ENCODE assay signal across 25 mouse cellular contexts in genomic region chr5:139072866-139073265, GRCm38 (mm10).
DNase-seq lines count a peak whose midpoint lies in the region; TF ChIP-seq lines count a peak whose summit lies in the region.
"Had no signal": no experiment of that assay in that cellular context is flagged by ENCODE, and none has a peak within 500 bp of the region (broad histone marks: within the 10 kb centered on the region; RNA-seq: fewer than 3 reads in every experiment).

No protein-coding gene starts in this region.

- DNase-seq in cerebellum, adult 11 months: peak; percentile 57
- DNase-seq in cerebellum, postnatal 4 days (ENCODE audit: low spot score in 2 of 2): no peak
- DNase-seq in cerebellum, adult 2 months: peak; percentile 72 to 81
- peak; percentile 82 for DNase-seq in cerebellum, adult 9-11 months
- DNase-seq in embryo, embryonic 10 days (ENCODE audit: low spot score): no peak
- DNase-seq in urinary bladder, postnatal 10 days (ENCODE audit: low spot score): no peak
- DNase-seq in thymus, adult 2 months: no peak
- DNase-seq: adrenal gland, postnatal 25 days; B cell, adult 2 months; gastrocnemius, postnatal 10 days; gastrocnemius, postnatal 36 days; heart, adult 2 months; heart, postnatal 14 days; heart, postnatal 4 days; kidney, adult 2 months had no signal

- H3K27ac ChIP-seq in cerebellum, adult 2 months (ENCODE audit: insufficient read depth, low read length): 0 out of 2 replicates have a peak overlapping the region, but pooled peaks have one; percentile 34
- H3K27ac ChIP-seq in thymus, adult 2 months (ENCODE audit: control insufficient read depth, insufficient read depth, low read length): no peak overlapping the region
- H3K27ac ChIP-seq: embryonic facial prominence, embryonic 10.5 days; embryonic facial prominence, embryonic 13.5 days; forebrain, embryonic 12.5 days; heart, adult 2 months; heart, embryonic 10.5 days; heart, embryonic 13.5 days; hindbrain, embryonic 14.5 days; hindbrain, postnatal 0 days had no signal

- TF ChIP-seq POLR2A in cerebellum, adult 2 months (IDR thresholded peaks at IDR 0.05; ENCODE audit: borderline replicate concordance, insufficient read depth, low read length): no peak
- no peak for TF ChIP-seq POLR2A in thymus, adult 2 months (IDR thresholded peaks at IDR 0.05; ENCODE audit: control insufficient read depth, extremely low read depth, insufficient read depth, low read length, poor library complexity)

- no peak overlapping the region for H3K4me3 ChIP-seq in cerebellum, adult 2 months (replicated peaks; ENCODE audit: insufficient read depth, low read depth, low read length)
- H3K4me3 ChIP-seq in thymus, adult 2 months (ENCODE audit: control insufficient read depth, insufficient read depth, low read length): no peak overlapping the region
- H3K4me3 ChIP-seq: embryonic facial prominence, embryonic 10.5 days; embryonic facial prominence, embryonic 13.5 days; erythroblast, embryonic 14.5 days; forebrain, embryonic 12.5 days; heart, adult 2 months; heart, embryonic 10.5 days; heart, embryonic 13.5 days had no signal

- peaks cover 38% of the 10 kb centered on the region for H3K4me1 ChIP-seq in cerebellum, adult 2 months (ENCODE audit: control insufficient read depth, insufficient read depth, low read length)
- H3K4me1 ChIP-seq in thymus, adult 2 months (replicated peaks; ENCODE audit: control insufficient read depth, insufficient read depth, low read length): no peaks in the 10 kb centered on the region

- no peaks in the 10 kb centered on the region for H3K27me3 ChIP-seq in cerebellum, adult 2 months (ENCODE audit: control insufficient read depth, insufficient read depth, low read length)
- H3K27me3 ChIP-seq in thymus, adult 2 months (ENCODE audit: control insufficient read depth, insufficient read depth, low read length): no peaks in the 10 kb centered on the region
- H3K27me3 ChIP-seq: embryonic facial prominence, embryonic 13.5 days; heart, embryonic 13.5 days; Patski had no signal

- H3K36me3 ChIP-seq in thymus, adult 2 months (ENCODE audit: control insufficient read depth, insufficient read depth, low read length): no peaks in the 10 kb centered on the region
- H3K36me3 ChIP-seq: embryonic facial prominence, embryonic 10.5 days; embryonic facial prominence, embryonic 13.5 days; forebrain, embryonic 12.5 days; G1E; heart, embryonic 10.5 days; heart, embryonic 13.5 days had no signal

- TF ChIP-seq CTCF in cerebellum, adult 2 months (IDR thresholded peaks at IDR 0.05; ENCODE audit: borderline replicate concordance, insufficient read depth, low read depth, low read length): no peak
- TF ChIP-seq CTCF in thymus, adult 2 months (IDR thresholded peaks at IDR 0.05; ENCODE audit: borderline replicate concordance, control insufficient read depth, extremely low read depth, insufficient read depth, low read length, poor library complexity): no peak

- 25% methylated on average over 5 of the region's 5 CpGs for WGBS in cerebellum, adult 2 months
- 92% methylated on average over 5 of the region's 5 CpGs for WGBS in thymus, adult 2 months

Comparison
In these comparisons a context has a peak if more than half of its experiments do, and no peak if none do; other contexts are left out.
1. DNase-seq: peak in cerebellum, adult 11 months (single experiment), cerebellum, adult 2 months (2 of 2) and cerebellum, adult 9-11 months (single experiment); none in cerebellum, postnatal 4 days (0 of 2), embryo, embryonic 10 days (single experiment), urinary bladder, postnatal 10 days (single experiment) and thymus, adult 2 months (single experiment).